Mouse (Mus musculus) olfactory bulb, adult 2 months (tissue): ENCODE data around the gene Insr.

ENCODE experiments used
- CTCF ChIP-seq: fragments of 200-500 bp; IDR thresholded peaks from 2 replicates; pipeline ENCODE4 v1.5.1; 2012; ENCODE audit warnings: low read depth, mild to moderate bottlenecking, low read length, moderate library complexity; ENCODE audit not compliant: insufficient read depth
- POLR2A ChIP-seq: fragments of 200-500 bp; IDR thresholded peaks from 2 replicates; pipeline ENCODE4 v1.6.1; 2012; ENCODE audit warnings: mild to moderate bottlenecking, low read depth, low read length, moderate library complexity; ENCODE audit not compliant: insufficient read depth

GRCm38 (mm10) chr8:3239641-3240040 lies 39.8 kb downstream of the Insr start:
- no peak for TF ChIP-seq POLR2A
- TF ChIP-seq CTCF = no peak
